Mouse (Mus musculus) intestine, embryonic 16.5 days (tissue): Measurements from ENCODE around the gene Prdm10. TPM values are rescaled to one million over a fixed set of nuclear protein-coding genes. Genes with fewer than 3 reads are reported as not detected.

Experiments
- ATAC-seq: fragments of 200-750 bp; cut with Nextera tagmentation; 2 replicates; pipeline ENCODE4 v1.8.0; 2017; ENCODE audit warnings: moderate TSS enrichment, moderate library complexity
- H3K27ac ChIP-seq: fragments of 300-500 bp; sonication (generic); 2 replicates; pipeline ENCODE4 v1.5.1; 2014; ENCODE audit warnings: mild to moderate bottlenecking, low read length
- H3K27me3 ChIP-seq: fragments of 300-500 bp; sonication (generic); replicated peaks from 2 replicates; pipeline ENCODE4 v1.6.1; 2014; ENCODE audit warnings: low read length, control low read depth, mixed read lengths; ENCODE audit not compliant: control insufficient read depth, insufficient read depth
- H3K36me3 ChIP-seq: fragments of 300-500 bp; sonication (generic); 2 replicates; pipeline ENCODE4 v1.6.1; 2014; ENCODE audit warnings: low read length, control low read depth; ENCODE audit not compliant: control insufficient read depth, insufficient read depth
- H3K4me1 ChIP-seq: fragments of 300-500 bp; sonication (generic); 2 replicates; pipeline ENCODE4 v1.6.1; 2014; ENCODE audit warnings: low read length, control low read depth, mixed read lengths; ENCODE audit not compliant: control insufficient read depth, insufficient read depth
- H3K4me2 ChIP-seq: fragments of 300-500 bp; sonication (generic); 2 replicates; pipeline ENCODE4 v1.6.1; 2014; ENCODE audit warnings: low read depth, low read length, control low read depth
- H3K4me3 ChIP-seq: fragments of 300-500 bp; sonication (generic); 2 replicates; pipeline ENCODE4 v1.5.1; 2014; ENCODE audit warnings: mild to moderate bottlenecking, low read length
- H3K9ac ChIP-seq: fragments of 300-500 bp; sonication (generic); 2 replicates; pipeline ENCODE4 v1.6.1; 2014; ENCODE audit warnings: low read depth, low read length
- H3K9me3 ChIP-seq: fragments of 300-500 bp; sonication (generic); 2 replicates; pipeline ENCODE4 v1.6.1; 2016; ENCODE audit warnings: low read length, control low read depth; ENCODE audit not compliant: control insufficient read depth
- WGBS: fragments of 180-500 bp; shearing (Covaris S2); extraction: QIAGEN DNeasy Blood & Tissue Kit; methylation state at CpG from one replicate; pipeline ENCODE4 v1.1.7; 2014; 5-methylcytosine and 5-hydroxymethylcytosine counted together
- polyA plus RNA-seq: library from polyadenylated mRNA; unstranded; fragments of >200 nt; fragmentation: Nextera tagmentation; extraction: Ambion mirVana; gene quantifications from 2 replicates; pipeline ENCODE4 v1.2.1, GENCODE M21; 2015

Gene Prdm10
- polyA plus RNA-seq, 1 experiment from 2014 or later = 3.5 TPM

- Histone ChIP-seq H3K4me3 (no peak overlapping the region), H3K4me2 (no peak overlapping the region), H3K36me3 (no peaks in the 10 kb centered on the region), H3K9ac (no peak overlapping the region), H3K9me3 (no peaks in the 10 kb centered on the region), H3K27ac (no peak overlapping the region), H3K27me3 (no peaks in the 10 kb centered on the region), H3K4me1 (peaks cover 7% of the 10 kb centered on the region)
- no peak for ATAC-seq
- WGBS = 36% methylated on average over 3 of the region's 3 CpGs
These were observed 22.1 kb upstream of the Prdm10 start for GRCm38 (mm10) chr9:31258237-31258636.

DNA sequence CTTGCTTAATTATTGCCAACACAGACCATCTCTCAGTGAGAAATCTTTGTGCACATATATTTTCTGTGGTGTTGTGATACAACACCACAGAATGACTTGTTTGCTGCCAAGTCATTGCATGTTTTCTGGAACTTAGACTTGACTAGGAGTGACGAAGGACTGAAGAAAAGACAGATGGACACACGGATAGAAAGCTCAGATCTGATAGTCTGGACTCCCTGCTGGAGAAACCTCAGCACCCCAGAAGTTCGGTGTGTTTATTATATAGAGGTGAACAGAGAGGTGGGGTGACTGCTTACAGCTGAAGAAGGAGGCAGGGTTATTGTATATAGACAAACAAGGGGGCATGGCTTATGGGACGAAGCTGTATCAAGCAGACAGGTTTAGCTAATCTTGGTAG lies 20.1 kb upstream of the Prdm10 start:
- Histone ChIP-seq H3K9me3 (no peaks in the 10 kb centered on the region), H3K36me3 (no peaks in the 10 kb centered on the region), H3K4me3 (no peak overlapping the region), H3K4me1 (no peaks in the 10 kb centered on the region), H3K27me3 (no peaks in the 10 kb centered on the region), H3K4me2 (no peak overlapping the region), H3K27ac (no peak overlapping the region), H3K9ac (no peak overlapping the region)
- no peak for ATAC-seq
- 77% methylated on average over 4 of the region's 4 CpGs for WGBS

DNA sequence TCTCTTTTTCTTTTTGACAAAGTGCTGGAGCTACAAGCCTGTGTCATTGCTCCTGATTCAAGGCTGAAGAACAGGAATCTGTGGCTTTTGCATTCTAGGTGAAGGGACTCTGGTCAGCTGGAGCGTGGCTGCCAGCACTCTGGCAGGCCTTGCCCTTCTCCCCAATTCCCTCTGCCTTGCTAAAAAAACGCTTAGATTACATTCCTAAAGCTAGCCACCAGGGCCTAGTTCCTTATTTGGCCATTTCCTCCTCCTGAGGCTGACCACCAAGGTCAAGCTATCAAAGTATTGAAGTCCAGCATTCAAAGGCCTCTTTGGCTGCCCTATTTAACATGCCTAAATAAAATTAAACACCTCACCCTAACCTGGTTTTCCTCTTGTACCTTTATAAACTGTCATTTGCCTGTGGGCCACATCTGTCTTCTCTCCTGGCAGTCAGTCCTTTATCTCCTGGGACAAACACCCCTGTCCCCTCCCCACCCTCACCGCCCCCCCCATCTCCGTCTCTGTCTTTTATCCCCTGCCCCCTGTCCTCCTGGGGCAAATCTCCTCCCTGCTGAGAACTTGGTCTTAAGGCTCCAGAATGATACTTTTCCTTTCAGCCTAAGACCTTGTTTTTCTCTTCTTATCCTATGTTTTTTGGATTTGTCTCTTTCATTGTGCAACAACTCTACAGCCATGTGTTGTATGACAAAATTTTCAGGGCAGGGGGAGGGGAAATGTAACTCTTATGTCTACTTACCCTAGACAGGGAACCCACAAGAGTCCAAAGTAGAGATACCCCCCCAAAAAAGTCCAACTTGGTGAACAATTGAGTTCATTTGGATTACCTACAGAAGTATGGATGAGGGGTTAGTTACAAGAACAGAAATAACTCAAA lies 17.9 kb upstream of the Prdm10 start:
- 53% methylated on average over 4 of the region's 4 CpGs for WGBS
- Histone ChIP-seq H3K4me3 (no peak overlapping the region), H3K4me1 (0 out of 2 replicates have a peak, but pooled peaks cover 2% of the 10 kb centered on the region), H3K27ac (no peak overlapping the region), H3K9ac (no peak overlapping the region), H3K36me3 (no peaks in the 10 kb centered on the region), H3K9me3 (no peaks in the 10 kb centered on the region), H3K4me2 (no peak overlapping the region), H3K27me3 (no peaks in the 10 kb centered on the region)
- ATAC-seq = no peak

- no peak for ATAC-seq
- Histone ChIP-seq H3K4me3 (no peak overlapping the region), H3K36me3 (no peaks in the 10 kb centered on the region), H3K27me3 (no peaks in the 10 kb centered on the region), H3K4me2 (no peak overlapping the region), H3K4me1 (peaks cover 2% of the 10 kb centered on the region; the same call in 1 of the 2 replicates), H3K9me3 (no peaks in the 10 kb centered on the region), H3K9ac (no peak overlapping the region), H3K27ac (no peak overlapping the region)
- 52% methylated on average over 5 of the region's 5 CpGs for WGBS
These were observed 14.2 kb upstream of the Prdm10 start for GRCm38 (mm10) chr9:31266013-31266659.

DNA sequence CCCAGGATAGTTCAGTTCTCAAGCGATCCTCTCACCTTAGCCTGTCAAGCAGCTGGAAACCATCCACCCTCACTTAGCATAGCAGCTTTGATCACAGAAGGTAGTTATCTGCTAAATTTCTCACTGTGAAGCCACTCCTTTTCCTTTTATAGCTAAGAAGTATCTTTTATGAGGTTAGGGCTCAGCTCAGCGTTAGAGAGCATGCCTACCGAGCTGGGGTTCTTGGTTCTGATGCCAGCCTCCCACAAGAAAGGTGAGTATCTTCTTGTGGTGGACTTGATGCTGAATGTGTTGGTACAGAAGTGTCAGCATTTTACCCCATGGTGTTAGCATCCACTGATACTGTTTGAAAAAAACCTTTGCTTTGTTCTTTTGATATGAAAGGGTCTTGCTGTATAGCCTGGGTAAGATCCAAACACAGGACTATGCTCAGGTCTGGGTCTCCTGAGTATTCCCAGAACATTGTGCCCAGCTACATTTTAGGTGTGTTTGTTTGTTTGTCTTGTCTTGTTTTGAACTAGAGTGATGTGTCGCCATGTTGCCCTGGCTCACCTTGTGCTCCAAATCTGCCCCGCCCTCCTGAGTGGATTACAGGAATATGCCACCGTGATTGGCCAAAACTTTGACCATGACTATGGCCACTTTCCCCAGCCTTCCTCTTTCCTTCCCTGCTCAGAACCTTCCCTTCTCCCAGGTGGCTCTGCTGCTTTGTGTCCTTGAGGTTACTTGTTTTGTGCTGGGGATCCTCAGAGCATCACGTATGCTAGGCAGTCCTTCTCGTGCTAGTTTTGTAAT lies 8.9 kb upstream of the Prdm10 start:
- Histone ChIP-seq H3K36me3 (no peaks in the 10 kb centered on the region), H3K27ac (no peak overlapping the region)
- 68% methylated on average over 8 of the region's 8 CpGs for WGBS

GRCm38 (mm10) chr9:31272160-31272559 lies 8.2 kb upstream of the Prdm10 start:
- H3K36me3 ChIP-seq = no peaks in the 10 kb centered on the region
- no peak overlapping the region for H3K9ac ChIP-seq
- H3K27me3 ChIP-seq = no peaks in the 10 kb centered on the region
- no peak overlapping the region for H3K4me2 ChIP-seq
- 57% methylated on average over 4 of the region's 4 CpGs for whole genome bisulfite sequencing
- no peaks in the 10 kb centered on the region; the same call in 1 of the 2 replicates for H3K4me1 ChIP-seq
- H3K27ac ChIP-seq = no peak overlapping the region
- ATAC-seq = no peak
- H3K4me3 ChIP-seq = no peak overlapping the region
- H3K9me3 ChIP-seq = no peaks in the 10 kb centered on the region

More for the DNA sequence above, 8.9 kb upstream of the Prdm10 start:
- Histone ChIP-seq H3K4me1 (no peaks in the 10 kb centered on the region; the same call in 1 of the 2 replicates), H3K4me3 (no peak overlapping the region), H3K27me3 (no peaks in the 10 kb centered on the region), H3K4me2 (no peak overlapping the region), H3K9me3 (no peaks in the 10 kb centered on the region), H3K9ac (no peak overlapping the region)
- no peak for ATAC-seq

GRCm38 (mm10) chr9:31278651-31279050 lies 1.7 kb upstream of the Prdm10 start:
- Histone ChIP-seq H3K9me3 (no peaks in the 10 kb centered on the region), H3K36me3 (no peaks in the 10 kb centered on the region), H3K27me3 (no peaks in the 10 kb centered on the region), H3K9ac (peak overlapping the region; percentile 9), H3K4me1 (peaks cover 8% of the 10 kb centered on the region), H3K4me2 (no peak overlapping the region), H3K27ac (peak overlapping the region; percentile 99), H3K4me3 (no peak overlapping the region)
- 72% methylated on average over 7 of the region's 7 CpGs for WGBS
- no peak for ATAC-seq

GRCm38 (mm10) chr9:31279306-31279705 lies 1.0 kb upstream of the Prdm10 start:
- H3K27ac ChIP-seq = peak overlapping the region; percentile 99
- no peaks in the 10 kb centered on the region for H3K27me3 ChIP-seq
- H3K9me3 ChIP-seq = no peaks in the 10 kb centered on the region
- peak overlapping the region; percentile 68 for H3K4me2 ChIP-seq
- WGBS = 56% methylated on average over 2 of the region's 2 CpGs
- ATAC-seq = no peak
- peaks cover 12% of the 10 kb centered on the region for H3K4me1 ChIP-seq
- no peaks in the 10 kb centered on the region for H3K36me3 ChIP-seq
- H3K9ac ChIP-seq = peak overlapping the region; percentile 99
- peak overlapping the region; percentile 77 for H3K4me3 ChIP-seq

DNA sequence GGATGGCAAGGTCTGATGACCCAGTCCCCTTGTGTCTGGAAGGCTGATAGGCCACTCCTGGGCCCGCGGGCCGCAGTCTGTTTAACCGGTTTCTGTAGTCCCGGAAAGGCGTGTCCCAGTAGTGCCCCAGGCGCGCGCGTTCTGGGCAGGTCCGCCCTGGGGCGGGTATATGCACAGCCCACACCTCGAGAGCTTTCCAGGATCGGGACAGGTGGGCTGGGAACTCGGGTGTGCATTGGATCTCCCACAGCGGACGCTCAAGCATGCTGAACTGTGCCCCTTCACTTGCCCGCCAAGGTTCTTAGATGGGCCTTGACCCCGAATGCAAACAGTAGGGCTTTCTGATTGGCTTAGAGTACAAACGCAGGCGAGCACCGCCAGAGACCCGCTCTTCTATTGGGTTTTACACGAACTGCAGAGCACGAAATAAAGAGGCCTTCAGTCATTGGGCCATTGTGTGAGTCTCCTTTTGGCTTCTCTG lies 413 bp upstream of the Prdm10 start:
- Histone ChIP-seq H3K9me3 (no peaks in the 10 kb centered on the region), H3K4me3 (peak overlapping the region; percentile 77), H3K27ac (peak overlapping the region; percentile 99), H3K36me3 (no peaks in the 10 kb centered on the region), H3K9ac (peak overlapping the region; percentile 99), H3K4me1 (peaks cover 12% of the 10 kb centered on the region), H3K27me3 (no peaks in the 10 kb centered on the region), H3K4me2 (peak overlapping the region; percentile 68)
- peak; percentile 86 for ATAC-seq
- WGBS = 0% methylated on average over 25 of the region's 25 CpGs
